Mouse (Mus musculus) testis, adult 2 months (tissue): ENCODE results near the gene Thsd4. TPM values are rescaled to one million over a fixed set of nuclear protein-coding genes. Genes with fewer than 3 reads are reported as not detected.

ENCODE experiments used
- H3K27ac ChIP-seq: fragments of 200-500 bp; 2 replicates; pipeline ENCODE4 v1.5.1; 2012; ENCODE audit warnings: low read depth, low read length; ENCODE audit not compliant: control insufficient read depth, insufficient read depth
- H3K27me3 ChIP-seq: fragments of 200-500 bp; 2 replicates; pipeline ENCODE4 v1.6.1; 2012; ENCODE audit warnings: mild to moderate bottlenecking, low read length, moderate library complexity; ENCODE audit not compliant: control insufficient read depth, insufficient read depth
- H3K36me3 ChIP-seq: fragments of 200-500 bp; 2 replicates; pipeline ENCODE4 v1.6.1; 2012; ENCODE audit warnings: mild to moderate bottlenecking, low read length; ENCODE audit not compliant: control insufficient read depth, insufficient read depth
- H3K4me1 ChIP-seq: fragments of 200-500 bp; 2 replicates; pipeline ENCODE4 v1.6.1; 2012; ENCODE audit warnings: low read length; ENCODE audit not compliant: control insufficient read depth, insufficient read depth
- H3K4me3 ChIP-seq: fragments of 200-500 bp; 2 replicates; pipeline ENCODE4 v1.5.1; 2012; ENCODE audit warnings: low read depth, mild to moderate bottlenecking, low read length, moderate library complexity, mixed read lengths; ENCODE audit not compliant: control insufficient read depth
- CTCF ChIP-seq: fragments of 200-500 bp; IDR thresholded peaks from 2 replicates; pipeline ENCODE4 v1.5.1; 2012; ENCODE audit warnings: low read depth, mild to moderate bottlenecking, inconsistent platforms, low read length, moderate library complexity; ENCODE audit not compliant: control insufficient read depth, insufficient read depth, insufficient replicate concordance
- POLR2A ChIP-seq: fragments of 200-500 bp; IDR thresholded peaks from 2 replicates; pipeline ENCODE4 v1.6.1; 2012; ENCODE audit warnings: low read depth, mild to moderate bottlenecking, inconsistent platforms, low read length, moderate library complexity; ENCODE audit not compliant: control insufficient read depth
- polyA plus RNA-seq: library from polyadenylated mRNA; depleted of rRNA; stranded (reverse); fragments of >200 nt; gene quantifications from 2 replicates; pipeline ENCODE4 v1.2.3, GENCODE M21; 2012

Gene Thsd4
- polyA plus RNA-seq, 1 experiment, result 1.4 TPM

GRCm38 (mm10) chr9:60115711-60116247 is 406.1 kb downstream of the Thsd4 start:
- no peaks in the 10 kb centered on the region for H3K36me3 ChIP-seq
- no peak overlapping the region for H3K27ac ChIP-seq
- H3K27me3 ChIP-seq, result no peaks in the 10 kb centered on the region
- no peak overlapping the region for H3K4me3 ChIP-seq
- no peaks in the 10 kb centered on the region for H3K4me1 ChIP-seq
- TF ChIP-seq POLR2A (no peak), CTCF (no peak)

GRCm38 (mm10) chr9:60115306-60115705 is 406.5 kb downstream of the Thsd4 start:
- no peaks in the 10 kb centered on the region for H3K36me3 ChIP-seq
- no peak overlapping the region for H3K27ac ChIP-seq
- no peak for TF ChIP-seq CTCF
- no peak for TF ChIP-seq POLR2A
- no peaks in the 10 kb centered on the region for H3K27me3 ChIP-seq
- H3K4me3 ChIP-seq, result no peak overlapping the region
- H3K4me1 ChIP-seq, result no peaks in the 10 kb centered on the region

DNA sequence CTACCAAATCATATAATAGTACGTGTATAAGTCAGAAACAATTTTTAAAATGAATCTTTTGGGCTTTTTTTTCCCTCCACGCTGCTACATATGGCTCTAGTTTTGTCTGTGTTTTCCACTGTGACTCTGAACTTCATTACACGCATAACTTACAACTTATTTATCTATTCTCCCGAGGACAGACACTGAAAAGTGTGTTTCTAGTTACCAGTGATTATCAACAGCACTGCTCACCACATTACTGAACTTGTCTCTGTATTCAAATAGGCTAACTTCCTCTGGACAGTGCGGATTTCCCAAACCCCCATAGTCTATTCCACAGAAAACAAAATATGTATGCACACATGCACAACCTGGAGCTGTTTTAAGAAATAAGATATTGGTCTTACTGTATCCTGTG is 411.6 kb downstream of the Thsd4 start:
- Histone ChIP-seq H3K4me1 (peaks cover 3% of the 10 kb centered on the region), H3K27me3 (no peaks in the 10 kb centered on the region), H3K4me3 (no peak overlapping the region), H3K27ac (no peak overlapping the region), H3K36me3 (no peaks in the 10 kb centered on the region)
- TF ChIP-seq POLR2A, result no peak
- TF ChIP-seq CTCF, result no peak

DNA sequence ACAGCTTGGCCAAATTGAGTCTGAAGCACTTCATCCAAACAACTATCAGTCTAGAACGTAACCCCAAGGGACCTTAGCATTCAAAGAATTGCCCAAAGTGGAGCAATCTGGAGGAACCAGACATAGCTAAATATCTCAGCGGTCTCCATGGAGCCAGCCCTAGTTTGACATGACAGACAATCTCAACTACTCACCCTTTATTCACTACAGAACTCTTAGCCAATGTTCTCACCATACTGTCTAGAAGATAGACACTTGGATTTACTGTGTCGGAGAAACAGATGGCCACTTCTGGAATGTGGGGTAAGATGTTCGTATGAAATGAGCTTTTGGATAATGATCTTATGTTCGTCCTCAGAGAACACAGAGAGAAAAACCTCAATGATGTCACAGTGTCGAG is 415.2 kb downstream of the Thsd4 start:
- TF ChIP-seq POLR2A (no peak), CTCF (no peak)
- Histone ChIP-seq H3K27ac (peak overlapping the region; percentile 34), H3K27me3 (no peaks in the 10 kb centered on the region), H3K4me1 (peaks cover 3% of the 10 kb centered on the region), H3K36me3 (no peaks in the 10 kb centered on the region), H3K4me3 (no peak overlapping the region)

- Histone ChIP-seq H3K27me3 (no peaks in the 10 kb centered on the region), H3K27ac (no peak overlapping the region), H3K4me1 (peaks cover 3% of the 10 kb centered on the region), H3K4me3 (no peak overlapping the region), H3K36me3 (no peaks in the 10 kb centered on the region)
- TF ChIP-seq CTCF (no peak), POLR2A (no peak)
Observed at GRCm38 (mm10) chr9:60106106-60106505, 415.7 kb downstream of the Thsd4 start.

DNA sequence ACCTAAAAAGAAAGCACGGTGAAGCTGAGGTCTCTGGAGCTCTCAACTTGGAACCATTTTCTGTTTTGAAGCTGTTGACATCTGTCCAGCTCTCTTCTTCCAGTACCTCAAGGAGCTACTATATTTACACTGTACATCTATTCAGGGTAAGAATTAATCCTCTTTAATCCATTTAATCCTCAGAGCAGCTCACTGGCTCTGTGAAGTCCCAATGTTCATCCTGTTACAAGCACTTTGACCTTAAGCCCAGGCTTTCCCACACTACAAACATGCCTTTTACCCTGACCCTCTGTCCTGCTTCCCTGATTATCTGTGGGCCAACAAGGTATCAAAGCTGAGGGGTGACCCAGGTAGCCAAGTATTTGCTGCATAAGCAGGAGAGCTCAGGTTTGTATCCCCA is 427.6 kb downstream of the Thsd4 start:
- no peak overlapping the region for H3K4me3 ChIP-seq
- H3K27ac ChIP-seq, result no peak overlapping the region
- TF ChIP-seq POLR2A (no peak), CTCF (no peak)
- H3K36me3 ChIP-seq, result no peaks in the 10 kb centered on the region
- no peaks in the 10 kb centered on the region for H3K4me1 ChIP-seq
- no peaks in the 10 kb centered on the region for H3K27me3 ChIP-seq

DNA sequence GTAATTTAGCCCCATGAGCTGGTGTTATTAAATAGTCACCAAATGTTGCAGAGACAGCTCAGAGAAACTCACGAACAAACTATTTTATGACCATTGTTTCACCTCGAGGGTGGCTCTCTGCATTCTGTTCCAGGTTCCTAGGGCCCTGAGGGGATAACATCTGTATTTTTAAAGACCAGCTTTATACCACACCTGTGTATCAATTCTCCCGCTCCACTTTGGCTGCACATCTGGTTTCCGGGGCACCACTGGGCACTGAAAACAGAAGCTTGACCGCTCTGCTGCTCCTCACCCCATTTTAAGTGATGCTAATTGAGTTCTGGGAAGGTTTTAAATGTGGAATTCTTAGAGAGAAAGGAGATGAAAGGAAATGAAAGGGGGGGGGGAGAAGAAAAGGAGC is 429.4 kb downstream of the Thsd4 start:
- Histone ChIP-seq H3K4me1 (no peaks in the 10 kb centered on the region), H3K27ac (no peak overlapping the region)

DNA sequence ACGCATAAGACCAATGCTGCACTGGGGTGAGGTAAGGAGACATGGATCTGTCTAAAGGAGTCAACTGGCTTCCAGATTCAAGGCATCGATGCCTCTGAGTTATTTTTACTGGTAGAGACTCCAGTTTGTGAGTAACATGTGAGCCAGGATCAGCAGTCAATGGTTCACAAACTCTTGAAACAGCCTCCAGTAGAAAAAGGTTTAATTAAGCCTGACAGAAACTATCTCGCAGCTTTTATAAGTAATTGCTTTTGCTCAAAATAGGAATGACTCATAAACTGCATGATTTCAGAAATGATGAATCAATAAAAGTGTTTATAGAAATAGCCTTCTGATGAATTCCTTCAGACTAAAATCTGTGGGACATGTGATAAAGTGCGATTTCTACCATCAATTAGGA is 432.4 kb downstream of the Thsd4 start:
- H3K27ac ChIP-seq, result no peak overlapping the region
- H3K36me3 ChIP-seq, result no peaks in the 10 kb centered on the region
- H3K4me3 ChIP-seq, result no peak overlapping the region
- no peaks in the 10 kb centered on the region for H3K4me1 ChIP-seq
- TF ChIP-seq CTCF (no peak), POLR2A (no peak)
- no peaks in the 10 kb centered on the region for H3K27me3 ChIP-seq

More for the DNA sequence above, 429.4 kb downstream of the Thsd4 start:
- no peak overlapping the region for H3K4me3 ChIP-seq
- H3K36me3 ChIP-seq, result no peaks in the 10 kb centered on the region
- H3K27me3 ChIP-seq, result no peaks in the 10 kb centered on the region
- TF ChIP-seq CTCF, result no peak
- TF ChIP-seq POLR2A, result no peak
